Mouse (Mus musculus) ES-Bruce4 (cell line): ENCODE results near the gene Pitpnb.

Experiments
- CTCF ChIP-seq: IDR thresholded peaks from one replicate; pipeline ENCODE4 v1.8.1; 2011; ENCODE audit warnings: low read depth, low read length
- POLR2A ChIP-seq: IDR thresholded peaks from one replicate; pipeline ENCODE4 v1.8.1; 2011; ENCODE audit warnings: low read length; ENCODE audit not compliant: insufficient read depth

DNA sequence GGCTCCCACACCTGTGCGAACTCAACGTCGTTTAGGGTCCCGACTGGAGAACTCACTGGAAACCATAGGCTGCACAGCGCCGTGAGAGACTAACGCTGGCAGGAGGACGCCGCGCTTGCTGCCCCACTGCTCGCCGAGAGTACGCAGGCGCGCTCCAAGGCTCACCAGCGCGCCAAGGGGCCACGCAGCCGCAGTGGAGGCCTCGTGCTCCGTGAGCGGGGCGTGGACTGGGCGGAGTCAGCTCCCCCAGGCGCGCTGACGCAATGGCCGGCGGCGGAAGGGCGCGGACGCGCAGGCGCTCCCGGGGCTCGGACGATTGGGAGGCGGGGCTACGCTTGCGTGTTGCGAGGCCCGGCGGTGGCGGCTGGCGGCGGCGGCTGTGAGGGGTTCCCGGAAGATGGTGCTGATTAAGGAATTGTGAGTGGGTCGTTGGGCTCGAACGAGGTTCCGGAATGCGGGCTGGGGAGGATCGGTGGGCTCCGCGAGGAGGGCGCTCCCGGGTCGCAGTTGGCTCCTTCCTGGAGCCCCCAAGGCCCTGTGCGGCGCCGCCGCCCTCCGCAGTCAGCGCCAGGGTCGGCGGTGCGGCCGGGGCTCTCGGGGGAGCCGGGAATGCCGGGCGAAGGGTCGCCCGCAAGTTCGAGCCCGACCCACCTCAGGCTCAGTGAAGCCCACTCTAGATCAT, at the start of gene Pitpnb:
- TF ChIP-seq CTCF (no peak), POLR2A (peak; percentile 69)
